Mouse (Mus musculus) large intestine, adult 2 months (tissue): ENCODE measurements around the gene Srf. TPM values are rescaled to one million over a fixed set of nuclear protein-coding genes. Genes with fewer than 3 reads are reported as not detected.
"Not testable (repeated sequence)": the region's sequence is repeated elsewhere in the genome, so short reads cannot be mapped to it uniquely, and the experiment has no call there.

Experiments used
- DNase-seq: peaks from one replicate; pipeline ENCODE4 v3.0.0-alpha.2; 2012; ENCODE audit warnings: low read depth, low spot score
- WGBS: fragments of 180-500 bp; shearing (Covaris S2); methylation state at CpG from one replicate; pipeline ENCODE4 v1.1.7; 2018; 5-methylcytosine and 5-hydroxymethylcytosine counted together
- polyA plus RNA-seq: library from polyadenylated mRNA; depleted of rRNA; stranded (reverse); fragments of >200 nt; gene quantifications from 2 replicates; pipeline ENCODE4 v1.2.3, GENCODE M21; 2012

Srf gene
- polyA plus RNA-seq, 1 experiment: 120 TPM

GRCm38 (mm10) chr17:46558151-46558550 is 2.2 kb upstream of the Srf start:
- no peak for DNase-seq
- 88% methylated on average over 5 of the region's 5 CpGs for WGBS

DNA sequence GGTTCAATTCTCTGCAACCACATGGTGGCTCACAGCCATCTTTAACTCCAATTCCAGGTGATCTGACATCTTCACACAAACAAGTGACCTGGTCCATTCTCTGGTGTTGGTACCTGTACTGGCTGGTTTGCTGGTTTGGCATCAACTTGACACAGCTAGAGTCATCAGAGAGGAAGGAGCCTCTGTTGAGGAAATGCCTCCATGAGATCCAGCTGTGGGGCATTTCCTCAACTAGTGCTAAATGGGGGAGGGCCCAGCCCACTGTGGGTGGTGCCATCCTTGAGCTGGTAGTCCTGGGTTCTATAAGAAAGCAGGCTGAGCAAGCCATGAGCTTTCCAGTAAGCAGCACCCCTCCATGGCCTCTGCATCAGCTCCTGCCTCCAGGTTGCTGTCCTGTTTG is 1.3 kb upstream of the Srf start:
- DNase-seq: not testable (repeated sequence)

GRCm38 (mm10) chr17:46556584-46556945 is 590 bp upstream of the Srf start:
- under 1% methylated on average over 11 of the region's 11 CpGs for WGBS

GRCm38 (mm10) chr17:46554977-46555672 is 850 bp downstream of the Srf start:
- DNase-seq: no peak
- 1% methylated on average over 75 of the region's 75 CpGs for WGBS

More at GRCm38 (mm10) chr17:46556584-46556945, 590 bp upstream of the Srf start:
- no peak for DNase-seq

DNA sequence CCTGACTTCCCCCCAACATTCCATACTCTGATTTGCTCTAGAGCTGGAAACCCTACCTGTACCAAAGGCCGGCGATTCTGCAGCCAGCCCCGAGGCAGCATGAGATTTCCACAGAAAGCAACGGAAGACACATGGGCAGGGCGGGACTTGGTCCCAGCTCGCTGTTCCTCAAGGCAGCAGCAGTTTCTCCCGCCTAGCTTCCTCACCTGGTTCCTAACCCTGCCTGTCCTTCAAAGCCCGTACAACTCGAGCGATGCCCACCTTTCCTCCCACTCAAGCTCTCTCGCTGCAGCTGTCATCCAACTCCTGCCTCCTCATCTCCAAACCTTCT is 1.4 kb downstream of the Srf start:
- no peak for DNase-seq
- WGBS: under 1% methylated on average over 11 of the region's 11 CpGs

DNA sequence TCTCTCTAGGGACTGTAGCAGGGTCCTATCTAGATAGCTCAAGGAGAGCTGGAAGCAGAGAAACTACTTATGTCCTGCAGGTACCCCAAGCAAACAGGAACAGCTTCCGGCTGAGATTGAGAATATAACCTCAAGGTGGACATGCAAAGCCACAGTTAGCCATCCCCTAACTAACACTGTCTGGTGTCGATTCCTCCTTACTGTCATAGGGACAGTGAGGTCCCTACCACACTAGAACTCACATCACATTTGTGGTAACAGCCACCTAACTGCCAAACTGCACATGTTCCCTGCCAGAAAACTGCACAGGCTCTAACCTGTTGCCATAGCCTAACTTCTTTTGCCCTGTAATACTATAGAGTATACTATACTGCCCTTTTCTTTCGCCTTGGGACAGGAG is 2.0 kb downstream of the Srf start:
- DNase-seq: no peak
- WGBS: 62% methylated on average over 3 of the region's 3 CpGs

DNA sequence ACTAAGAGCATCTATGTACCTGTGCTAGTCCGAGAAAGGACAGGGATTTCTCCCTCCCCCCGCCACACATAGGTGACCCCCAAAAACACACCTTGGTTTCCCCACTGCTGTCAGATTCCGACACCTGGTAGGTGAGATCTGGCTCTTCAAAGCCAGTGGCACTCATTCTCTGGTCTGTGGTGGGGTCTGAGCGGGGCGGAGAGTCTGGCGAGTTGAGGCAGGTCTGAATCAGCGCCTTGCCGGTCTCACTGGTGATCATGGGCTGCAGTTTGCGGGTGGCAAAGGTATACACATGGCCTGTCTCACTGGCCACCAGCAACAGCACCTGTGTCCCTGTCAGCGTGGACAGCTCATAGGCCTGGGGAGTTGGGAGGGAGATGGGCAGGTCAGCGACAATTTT is 2.5 kb downstream of the Srf start:
- DNase-seq: no peak
- 56% methylated on average over 11 of the region's 11 CpGs for WGBS

- DNase-seq: peak; percentile 94
- WGBS: 5% methylated on average over 24 of the region's 24 CpGs
These were observed 3.0 kb downstream of the Srf start for GRCm38 (mm10) chr17:46552841-46553423.

DNA sequence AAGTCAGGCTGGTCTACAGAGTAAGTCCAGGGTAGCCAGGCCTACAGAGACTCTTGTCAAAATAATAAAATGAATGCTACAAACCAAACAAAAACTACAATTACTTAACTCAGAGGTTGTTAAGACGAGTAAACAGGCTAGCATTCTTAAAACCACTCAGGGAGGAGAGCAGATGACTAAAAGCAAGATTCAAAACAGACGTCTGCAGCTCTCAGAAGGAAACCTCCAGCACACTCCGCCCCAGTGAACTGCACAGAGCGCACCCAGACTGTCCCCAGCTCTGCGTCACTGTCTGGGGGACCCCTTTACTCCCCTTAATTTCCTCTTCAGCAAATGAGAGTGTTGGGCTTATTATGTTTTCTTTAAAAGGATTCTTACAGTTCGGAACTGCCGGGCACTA is 3.8 kb downstream of the Srf start:
- DNase-seq: no peak
- 76% methylated on average over 7 of the region's 7 CpGs for WGBS

GRCm38 (mm10) chr17:46551369-46551768 is 4.6 kb downstream of the Srf start:
- DNase-seq: no peak
- WGBS: 85% methylated on average over 6 of the region's 6 CpGs

- 89% methylated on average over 7 of the region's 7 CpGs for WGBS
- DNase-seq: no peak
These were observed 5.1 kb downstream of the Srf start for GRCm38 (mm10) chr17:46550904-46551303.

DNA sequence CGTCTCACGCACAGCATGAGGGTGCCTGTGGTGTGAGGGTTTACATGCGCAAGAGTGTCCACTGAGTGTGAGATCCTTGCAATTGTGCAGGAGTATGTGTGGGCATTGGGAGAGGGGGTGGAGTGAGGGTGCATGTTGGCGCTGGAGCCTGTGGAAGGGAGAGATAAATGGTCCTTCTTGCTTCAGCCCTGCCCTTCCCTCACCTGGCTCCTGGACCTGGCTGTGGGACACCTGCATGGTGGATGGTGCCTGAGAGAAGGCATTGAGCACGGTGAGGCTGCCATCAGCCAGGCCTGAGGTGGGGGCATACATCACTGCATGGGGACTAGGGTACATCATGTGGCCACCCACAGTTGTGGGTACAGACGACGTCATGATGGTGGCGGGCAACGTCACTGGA is 6.3 kb downstream of the Srf start:
- DNase-seq: no peak
- WGBS: 93% methylated on average over 9 of the region's 9 CpGs

- DNase-seq: no peak
- WGBS: 27% methylated on average over 8 of the region's 8 CpGs
These were observed 6.8 kb downstream of the Srf start for GRCm38 (mm10) chr17:46549193-46549592.

DNA sequence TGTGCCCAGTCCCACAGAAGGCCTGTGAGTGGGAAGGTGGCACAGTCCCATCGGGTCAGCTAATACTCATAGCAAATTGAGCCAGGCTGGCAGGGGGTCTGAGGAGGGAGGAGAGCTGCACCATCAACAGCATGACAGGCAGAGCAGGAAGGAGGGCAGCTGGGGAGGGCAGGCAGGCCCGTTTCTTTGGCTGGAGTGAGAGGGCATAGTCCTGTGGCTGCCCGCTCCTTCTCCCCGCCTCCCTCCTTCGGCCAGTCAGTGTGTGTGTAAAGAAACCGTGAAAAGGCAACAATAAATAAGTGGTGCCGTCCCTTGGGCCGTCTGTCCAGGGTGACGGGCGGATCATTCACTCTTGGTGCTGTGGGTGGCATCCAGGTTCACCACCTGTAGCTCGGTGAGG is 7.2 kb downstream of the Srf start:
- WGBS: 72% methylated on average over 11 of the region's 11 CpGs
- DNase-seq: no peak

GRCm38 (mm10) chr17:46547923-46548322 is 8.1 kb downstream of the Srf start:
- 74% methylated on average over 3 of the region's 3 CpGs for WGBS
- DNase-seq: no peak

- no peak for DNase-seq
- WGBS: 64% methylated on average over 8 of the region's 8 CpGs
These were observed 9.0 kb downstream of the Srf start for GRCm38 (mm10) chr17:46546995-46547394.

DNA sequence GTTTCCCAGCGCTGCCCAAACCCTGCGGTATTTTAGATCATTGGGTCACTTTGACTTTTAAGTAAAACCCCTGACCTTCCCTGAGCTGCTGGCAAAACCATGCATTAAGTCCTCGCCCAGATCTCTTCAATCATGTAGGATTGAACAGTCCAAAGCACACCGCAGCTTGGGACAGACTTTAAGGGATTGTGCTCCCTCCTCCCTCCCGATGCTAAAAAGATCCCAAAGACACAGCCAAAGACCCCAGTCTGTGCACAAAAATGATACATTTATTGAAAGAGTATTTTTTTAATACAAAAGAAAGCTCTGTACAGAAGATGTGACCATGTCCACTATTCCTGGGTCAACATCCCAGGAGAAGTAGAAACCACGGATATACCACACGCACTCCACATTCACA is 9.4 kb downstream of the Srf start:
- DNase-seq: no peak
- WGBS: 48% methylated on average over 7 of the region's 7 CpGs

DNA sequence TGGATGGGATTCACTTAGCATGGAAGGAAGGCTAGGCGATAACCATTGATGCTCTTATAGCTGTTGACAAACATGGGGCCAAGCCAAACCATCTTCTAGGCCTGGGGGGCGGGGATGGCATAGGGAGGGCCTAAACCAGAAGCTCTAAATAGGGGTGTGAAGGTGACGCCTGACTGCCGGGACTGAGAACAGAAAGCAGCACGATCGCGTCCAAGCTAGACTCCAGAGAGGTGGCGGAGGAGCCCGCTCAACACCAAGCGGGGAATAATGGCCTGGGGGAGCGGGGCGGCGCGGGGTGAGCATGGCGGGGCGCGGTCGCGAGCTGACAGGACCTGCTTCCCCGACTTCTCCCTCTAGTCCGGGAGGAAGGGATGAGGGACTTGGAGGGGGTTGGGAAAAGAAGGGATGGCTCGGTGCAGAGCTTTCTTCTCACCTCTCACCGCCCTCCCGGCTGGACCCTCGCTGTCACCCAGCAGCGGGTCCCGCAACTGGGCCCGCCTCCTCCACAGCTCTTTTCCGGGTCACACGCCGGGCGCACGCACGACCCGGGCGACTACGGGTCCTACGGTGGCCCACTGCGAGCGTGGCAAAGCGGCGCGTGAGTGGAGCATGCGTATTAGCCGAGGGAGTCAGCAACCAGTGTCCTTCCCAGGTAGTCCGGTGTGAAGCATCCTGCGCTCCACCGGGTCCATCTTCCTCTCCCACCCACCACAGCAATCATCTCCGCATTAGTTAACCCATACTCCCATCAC is 10.0 kb downstream of the Srf start, which contains the start of gene Cul9:
Gene Cul9, minus strand, starts transcription at position 576 of the 752 bp plus-strand sequence.
- 6% methylated on average over 49 of the region's 49 CpGs for WGBS
- no peak for DNase-seq

DNA sequence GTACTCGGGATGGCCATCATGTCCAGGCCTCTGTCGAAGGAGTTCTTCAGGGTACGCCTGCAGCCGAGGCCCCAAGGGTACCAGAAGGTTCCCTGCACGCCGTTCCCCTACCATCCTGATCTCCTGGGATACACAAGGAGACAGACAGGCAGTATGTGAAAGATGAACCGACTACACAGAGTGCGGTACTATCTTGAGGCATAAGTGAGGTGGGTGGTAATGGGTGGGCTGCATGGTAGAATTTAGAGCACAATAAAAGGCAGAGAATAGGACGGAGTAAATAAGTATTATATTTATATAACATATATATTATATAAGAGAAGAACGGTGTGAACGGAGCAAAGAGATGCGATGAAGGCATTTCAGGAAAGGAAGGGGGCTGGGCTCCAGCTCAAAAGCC is 12.3 kb downstream of the Srf start:
- DNase-seq: no peak
- WGBS: 92% methylated on average over 12 of the region's 12 CpGs

DNA sequence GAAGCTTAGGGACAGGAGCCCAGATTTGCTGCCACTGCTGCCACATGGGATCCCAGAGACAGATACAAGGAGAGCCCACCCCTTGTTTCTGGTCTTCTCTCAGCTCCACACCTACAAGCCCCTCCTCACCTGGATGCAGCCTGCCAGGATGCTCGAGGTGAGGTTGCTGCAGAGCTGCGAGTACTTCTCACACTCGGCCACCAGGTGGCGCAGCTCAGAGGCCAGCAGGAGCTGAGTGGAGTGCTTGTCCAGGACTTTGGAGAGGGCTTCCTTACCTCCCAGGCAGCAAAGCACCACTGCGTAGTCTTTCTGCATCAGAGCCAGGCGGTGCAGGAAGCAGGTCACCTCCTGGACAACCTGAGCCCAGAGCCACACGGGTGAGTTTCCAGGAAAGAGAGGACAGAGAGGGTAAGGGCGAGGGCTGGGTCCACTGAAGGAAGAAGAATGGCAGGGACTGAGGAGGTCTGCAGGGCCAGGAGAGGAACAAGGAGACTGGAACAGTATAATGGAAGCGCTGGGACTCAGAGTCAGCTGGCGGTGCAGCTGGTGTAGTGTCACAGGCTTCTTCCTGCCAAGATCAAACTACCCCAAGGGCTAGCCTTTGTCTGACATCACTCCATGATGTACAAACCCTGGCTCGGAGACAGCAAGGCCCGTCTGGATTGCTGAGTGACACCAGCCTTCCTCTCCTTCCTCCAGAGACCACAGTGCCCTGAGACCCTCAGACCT is 30.2 kb downstream of the Srf start:
- peak; percentile 31 for DNase-seq
- WGBS: 44% methylated on average over 12 of the region's 12 CpGs
